Mouse (Mus musculus): ENCODE results near the gene Sulf2.

DNA sequence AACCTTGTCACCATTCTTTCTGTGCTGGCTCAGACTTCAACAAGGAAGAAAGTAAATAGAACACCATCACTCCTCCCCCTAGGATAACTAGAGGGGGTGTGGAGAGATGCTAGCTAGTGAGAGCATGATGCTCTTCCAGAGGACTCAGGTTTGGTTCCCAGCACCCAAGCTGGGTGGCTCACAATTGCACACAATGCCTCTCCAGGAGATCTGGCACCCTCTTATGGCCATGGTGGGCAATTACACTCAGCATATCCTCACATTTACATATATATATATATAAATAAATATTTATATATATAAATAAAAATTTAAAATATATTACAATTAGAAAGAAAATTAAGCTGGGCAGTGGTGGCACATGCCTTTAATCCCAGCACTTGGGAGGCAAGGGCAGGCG is 58.6 kb downstream of the Sulf2 start:
- no peak for TF ChIP-seq ZNF384 (IDR thresholded peaks at IDR 0.05; ENCODE audit: low read depth, low read length)
- TF ChIP-seq POLR2A (IDR thresholded peaks at IDR 0.05; ENCODE audit: control insufficient read depth in 1 of 2, insufficient read depth in 1 of 2, low read depth in 1 of 2, low read length in 2 of 2, poor library complexity in 1 of 2) = no peak
- TF ChIP-seq MYC (IDR thresholded peaks at IDR 0.05; ENCODE audit: low read depth, low read length) = no peak
- no peak for TF ChIP-seq TAL1 (IDR thresholded peaks at IDR 0.05; ENCODE audit: low read length)
- no peak for TF ChIP-seq CHD2 (IDR thresholded peaks at IDR 0.05; ENCODE audit: low read length)
